Mouse (Mus musculus): ENCODE measurements at regions not wholly inside any gene's neighbourhood (a gene's known extent, or its start where the extent isn't known, plus 50 kb on each side); places are given as distances from the start of the nearest gene placed in this dataset.
A peak's percentile ranks its signal among the peaks of the same experiment; 100 is the strongest.
"Not testable (repeated sequence)": the region's sequence is repeated elsewhere in the genome, so short reads cannot be mapped to it uniquely, and the experiment has no call there.

GRCm38 (mm10) chr1:117051311-117051710 lies 248.5 kb downstream of the Gm19965 start:
- not testable (repeated sequence) for H3K9ac ChIP-seq; H3K27ac ChIP-seq; H3K36me3 ChIP-seq (replicated peaks; ENCODE audit: control insufficient read depth, insufficient read depth); H3K27me3 ChIP-seq (ENCODE audit: control insufficient read depth, insufficient read depth, low read length); H3K4me2 ChIP-seq (replicated peaks); ATAC-seq (ENCODE audit: low FRiP score); H3K4me3 ChIP-seq (replicated peaks; ENCODE audit: low read length); H3K4me1 ChIP-seq (replicated peaks; ENCODE audit: control insufficient read depth, insufficient read depth, low read length); DNase-seq (ENCODE audit: low spot score); H3K9me3 ChIP-seq (ENCODE audit: control insufficient read depth, low read length)
- WGBS = 92% methylated on average over 3 of the region's 3 CpGs

GRCm38 (mm10) chr1:117067151-117067819 lies 264.5 kb downstream of the Gm19965 start:
- no peak overlapping the region for H3K9ac ChIP-seq
- no peak overlapping the region for H3K4me3 ChIP-seq (replicated peaks; ENCODE audit: low read length)
- H3K27me3 ChIP-seq (ENCODE audit: control insufficient read depth, insufficient read depth, low read length) = no peaks in the 10 kb centered on the region
- ATAC-seq (ENCODE audit: low FRiP score) (peak; percentile 55; the same call in 1 of the 2 replicates), DNase-seq (ENCODE audit: low spot score) (no peak)
- H3K27ac ChIP-seq = peak overlapping the region; percentile 28
- H3K9me3 ChIP-seq (ENCODE audit: control insufficient read depth, low read length) = no peaks in the 10 kb centered on the region
- 71% methylated on average over 4 of the region's 4 CpGs for WGBS
- no peak overlapping the region for H3K4me2 ChIP-seq (replicated peaks)
- H3K4me1 ChIP-seq (replicated peaks; ENCODE audit: control insufficient read depth, insufficient read depth, low read length) = no peaks in the 10 kb centered on the region
- H3K36me3 ChIP-seq (replicated peaks; ENCODE audit: control insufficient read depth, insufficient read depth) = no peaks in the 10 kb centered on the region

DNA sequence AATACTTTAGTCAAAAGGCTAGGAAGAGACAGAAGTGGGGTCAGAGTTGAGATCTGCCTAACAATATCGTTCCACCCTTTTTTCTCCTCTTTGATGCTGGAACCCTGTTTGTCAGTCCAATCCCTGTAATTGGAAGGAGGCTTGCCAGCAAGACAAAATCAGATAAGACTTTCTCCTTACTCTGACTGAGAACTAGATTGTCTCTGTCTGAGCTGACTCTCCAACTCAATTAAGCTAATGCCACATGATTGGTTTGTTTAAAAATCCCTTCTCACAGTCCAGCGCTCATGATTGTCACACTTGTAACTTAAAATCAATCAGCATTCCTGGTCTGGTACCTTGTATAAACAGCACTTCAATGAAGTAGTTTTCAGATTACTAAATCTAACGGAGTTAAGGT lies 284.4 kb downstream of the Gm19965 start:
- H3K36me3 ChIP-seq (replicated peaks; ENCODE audit: control insufficient read depth, insufficient read depth) = no peaks in the 10 kb centered on the region
- 54% methylated on average over 3 of the region's 3 CpGs for WGBS
- H3K27ac ChIP-seq = no peak overlapping the region
- DNase-seq (ENCODE audit: low spot score) (peak; percentile 20), ATAC-seq (ENCODE audit: low FRiP score) (no peak)
- no peak overlapping the region for H3K9ac ChIP-seq
- no peak overlapping the region for H3K4me2 ChIP-seq (replicated peaks)
- no peaks in the 10 kb centered on the region for H3K9me3 ChIP-seq (ENCODE audit: control insufficient read depth, low read length)
- H3K4me1 ChIP-seq (replicated peaks; ENCODE audit: control insufficient read depth, insufficient read depth, low read length) = no peaks in the 10 kb centered on the region
- no peaks in the 10 kb centered on the region for H3K27me3 ChIP-seq (ENCODE audit: control insufficient read depth, insufficient read depth, low read length)
- H3K4me3 ChIP-seq (replicated peaks; ENCODE audit: low read length) = no peak overlapping the region

DNA sequence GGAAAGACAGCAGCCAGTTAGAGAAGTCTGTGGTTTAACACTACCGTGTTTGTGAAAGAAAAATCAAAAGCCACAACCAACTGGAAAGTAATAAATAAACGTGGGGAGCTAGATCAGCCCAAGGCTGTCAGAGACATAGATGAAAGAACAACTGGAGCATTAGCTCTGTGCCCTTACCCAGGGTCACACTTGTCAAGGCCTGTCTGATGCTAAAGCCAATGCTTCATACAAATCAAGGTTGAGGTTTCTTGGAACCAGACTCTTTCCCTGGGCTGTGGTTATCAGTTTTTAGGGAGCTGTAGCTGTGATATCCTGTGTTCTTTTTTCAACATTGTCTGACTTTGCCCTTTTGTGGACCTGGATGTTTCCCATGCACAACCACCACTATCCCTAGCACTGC lies 308.7 kb downstream of the Gm19965 start:
- DNase-seq (ENCODE audit: low spot score) (no peak), ATAC-seq (ENCODE audit: low FRiP score) (no peak)
- Histone ChIP-seq H3K36me3 (replicated peaks; ENCODE audit: control insufficient read depth, insufficient read depth) (no peaks in the 10 kb centered on the region), H3K4me2 (replicated peaks) (no peak overlapping the region), H3K27me3 (ENCODE audit: control insufficient read depth, insufficient read depth, low read length) (no peaks in the 10 kb centered on the region), H3K27ac (no peak overlapping the region), H3K4me1 (replicated peaks; ENCODE audit: control insufficient read depth, insufficient read depth, low read length) (no peaks in the 10 kb centered on the region), H3K9me3 (ENCODE audit: control insufficient read depth, low read length) (no peaks in the 10 kb centered on the region), H3K4me3 (replicated peaks; ENCODE audit: low read length) (no peak overlapping the region), H3K9ac (no peak overlapping the region)
- 72% methylated on average over 2 of the region's 2 CpGs for WGBS

- Histone ChIP-seq H3K4me2 (replicated peaks) (no peak overlapping the region), H3K9me3 (ENCODE audit: control insufficient read depth, low read length) (no peaks in the 10 kb centered on the region), H3K9ac (no peak overlapping the region), H3K4me1 (replicated peaks; ENCODE audit: control insufficient read depth, insufficient read depth, low read length) (no peaks in the 10 kb centered on the region), H3K27ac (no peak overlapping the region), H3K4me3 (replicated peaks; ENCODE audit: low read length) (no peak overlapping the region), H3K36me3 (replicated peaks; ENCODE audit: control insufficient read depth, insufficient read depth) (no peaks in the 10 kb centered on the region), H3K27me3 (ENCODE audit: control insufficient read depth, insufficient read depth, low read length) (no peaks in the 10 kb centered on the region)
- no peak for DNase-seq (ENCODE audit: low spot score)
- 84% methylated on average over 4 of the region's 4 CpGs for WGBS
- no peak for ATAC-seq (ENCODE audit: low FRiP score)
These were observed 311.1 kb downstream of the Gm19965 start for GRCm38 (mm10) chr1:117113918-117114317.

DNA sequence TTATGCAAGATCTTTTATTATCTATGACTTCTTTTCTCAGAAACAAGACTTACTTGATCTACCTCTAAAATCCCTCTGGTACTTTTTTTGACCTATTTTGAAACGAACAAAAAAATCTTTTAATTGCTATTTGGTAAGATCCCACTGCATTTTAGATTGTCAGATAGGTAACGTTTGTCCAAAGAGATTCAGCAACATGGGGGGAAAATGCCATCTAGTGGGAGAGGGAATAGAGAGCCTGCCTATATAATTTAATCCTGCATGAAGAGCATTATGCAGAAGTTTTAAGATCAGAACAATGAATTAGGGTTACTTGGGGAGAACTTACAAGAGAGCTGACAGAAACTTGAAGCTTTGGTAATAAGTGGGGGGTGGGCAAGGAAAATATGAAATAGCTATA lies 320.2 kb downstream of the Gm19965 start:
- no peaks in the 10 kb centered on the region for H3K27me3 ChIP-seq (ENCODE audit: control insufficient read depth, insufficient read depth, low read length)
- no peaks in the 10 kb centered on the region for H3K9me3 ChIP-seq (ENCODE audit: control insufficient read depth, low read length)
- H3K36me3 ChIP-seq (replicated peaks; ENCODE audit: control insufficient read depth, insufficient read depth) = no peaks in the 10 kb centered on the region
- H3K9ac ChIP-seq = no peak overlapping the region
- H3K27ac ChIP-seq = no peak overlapping the region
- H3K4me1 ChIP-seq (replicated peaks; ENCODE audit: control insufficient read depth, insufficient read depth, low read length) = no peaks in the 10 kb centered on the region
- no peak overlapping the region for H3K4me3 ChIP-seq (replicated peaks; ENCODE audit: low read length)
- H3K4me2 ChIP-seq (replicated peaks) = no peak overlapping the region
- WGBS = 36% methylated on average over 2 of the region's 2 CpGs
- ATAC-seq (ENCODE audit: low FRiP score) (no peak), DNase-seq (ENCODE audit: low spot score) (peak; percentile 45)

Data from hindbrain, embryonic 14.5 days (tissue).